Mouse (Mus musculus) adrenal gland (tissue): Measurements from ENCODE around the gene Catsperd.

Experiments
- intact Hi-C: fragments of 180-260 bp; cut with DNase I; formaldehyde crosslinking; loops from one replicate; pipeline ENCODE4 v1.15.1; 2025

Gene Catsperd

GRCm38 (mm10) chr17:56706515-56706914 is 78.6 kb downstream of the Catsperd start:
- intact Hi-C loops = no loop called here

- intact Hi-C loops = no loop called here
These were observed 80.7 kb downstream of the Catsperd start for GRCm38 (mm10) chr17:56708692-56709091.

GRCm38 (mm10) chr17:56709708-56710107 is 81.8 kb downstream of the Catsperd start:
- intact Hi-C loops = loop anchor here (5.0 kb wide), 1 partner anchor 32 kb away; no protein-coding TSS in a partner anchor
